Mouse (Mus musculus): Measurements from ENCODE around the gene Arhgef3.

- no peak for TF ChIP-seq CTCF (IDR thresholded peaks at IDR 0.05; ENCODE audit: low read depth)
- TF ChIP-seq EP300 (IDR thresholded peaks at IDR 0.05; ENCODE audit: low read depth) = no peak
These were observed 46.1 kb downstream of the Arhgef3 start for GRCm38 (mm10) chr14:27160762-27161161.
